Mouse (Mus musculus) limb, embryonic 14.5 days (tissue): ENCODE results near the gene Npas2. TPM values are rescaled to one million over a fixed set of nuclear protein-coding genes. Genes with fewer than 3 reads are reported as not detected.

Experiments
- ATAC-seq: fragments of 200-750 bp; cut with Nextera tagmentation; 2 replicates; pipeline ENCODE4 v1.8.0; 2017; ENCODE audit warnings: low read depth, moderate number of reproducible peaks, moderate TSS enrichment; ENCODE audit not compliant: low FRiP score
- DNase-seq: peaks from one replicate; pipeline ENCODE4 v3.0.0-alpha.2; 2015; ENCODE audit warnings: low spot score
- H3K27ac ChIP-seq: fragments of 300-500 bp; sonication (generic); replicated peaks from 2 replicates; pipeline ENCODE4 v1.5.1; 2014; ENCODE audit warnings: low read depth, mild to moderate bottlenecking, low read length, moderate library complexity, mixed read lengths
- H3K27me3 ChIP-seq: fragments of 300-500 bp; sonication (generic); 2 replicates; pipeline ENCODE4 v1.6.1; 2014; ENCODE audit warnings: low read length, mixed read lengths; ENCODE audit not compliant: control insufficient read depth, insufficient read depth
- H3K36me3 ChIP-seq: fragments of 300-500 bp; sonication (generic); 2 replicates; pipeline ENCODE4 v1.6.1; 2014; ENCODE audit warnings: mild to moderate bottlenecking, low read length, moderate library complexity, mixed read lengths; ENCODE audit not compliant: control insufficient read depth, insufficient read depth
- H3K4me1 ChIP-seq: fragments of 300-500 bp; sonication (generic); 2 replicates; pipeline ENCODE4 v1.6.1; 2014; ENCODE audit warnings: antibody characterized with exemption, low read length, mixed read lengths; ENCODE audit not compliant: control insufficient read depth, insufficient read depth
- H3K4me2 ChIP-seq: fragments of 300-500 bp; sonication (generic); replicated peaks from 2 replicates; pipeline ENCODE4 v1.6.1; 2014; ENCODE audit warnings: low read depth, mild to moderate bottlenecking, low read length, moderate library complexity; ENCODE audit not compliant: severe bottlenecking
- H3K4me3 ChIP-seq: fragments of 300-500 bp; sonication (generic); replicated peaks from 2 replicates; pipeline ENCODE4 v1.5.1; 2014; ENCODE audit warnings: low read length
- H3K9ac ChIP-seq: fragments of 300-500 bp; sonication (generic); 2 replicates; pipeline ENCODE4 v1.6.1; 2014; ENCODE audit warnings: mild to moderate bottlenecking, low read depth, low read length, moderate library complexity; ENCODE audit not compliant: severe bottlenecking
- H3K9me3 ChIP-seq: fragments of 300-500 bp; sonication (generic); 2 replicates; pipeline ENCODE4 v1.6.1; 2016; ENCODE audit warnings: low read length; ENCODE audit not compliant: control insufficient read depth
- POLR2A ChIP-seq: fragments of 200-500 bp; IDR thresholded peaks from 2 replicates; pipeline ENCODE4 v1.8.0; 2012; ENCODE audit warnings: inconsistent platforms, mild to moderate bottlenecking, moderate library complexity, borderline replicate concordance; ENCODE audit not compliant: insufficient read depth, insufficient read length; ENCODE audit errors: extremely low read depth
- WGBS: fragments of 180-500 bp; shearing (Covaris S2); extraction: QIAGEN DNeasy Blood & Tissue Kit; methylation state at CpG from one replicate; pipeline ENCODE4 v1.1.7; 2014; 5-methylcytosine and 5-hydroxymethylcytosine counted together
- polyA plus RNA-seq, 2 experiments: library from polyadenylated mRNA; depleted of rRNA in 1 of 2; stranded (reverse) in 1 of 2; unstranded in 1 of 2; fragments of >200 nt; fragmentation: Nextera tagmentation in 1 of 2; extraction: Ambion mirVana in 1 of 2; gene quantifications; 2 replicates each; pipeline versions ENCODE4 v1.2.1 to v1.2.3; 2012 to 2014

Gene Npas2
- polyA plus RNA-seq, 2 experiments, result 2.0 to 3.2 TPM

DNA sequence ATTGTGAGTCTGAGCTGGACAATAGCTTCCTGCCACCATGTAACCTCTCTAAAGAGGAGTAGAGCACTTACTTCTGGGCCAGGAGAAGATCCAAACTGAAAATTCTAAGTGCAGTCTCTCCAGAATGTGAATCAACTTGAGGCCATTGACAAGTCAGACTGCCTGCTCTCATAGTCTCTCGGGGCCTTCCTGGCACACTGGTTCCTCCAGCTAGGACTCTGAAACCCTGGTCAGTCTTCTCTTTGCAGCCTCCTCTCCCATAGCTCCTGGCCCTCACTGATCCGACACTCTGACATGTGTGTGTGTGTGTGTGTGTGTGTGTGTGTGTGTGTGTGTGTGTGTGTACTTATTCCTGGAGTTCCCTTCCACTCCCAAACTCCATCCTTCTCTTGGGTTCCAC is 114.4 kb downstream of the Npas2 start:
- no peaks in the 10 kb centered on the region for H3K36me3 ChIP-seq
- ATAC-seq (no peak), DNase-seq (no peak)
- 73% methylated on average over 2 of the region's 2 CpGs for WGBS
- H3K4me2 ChIP-seq, result no peak overlapping the region
- no peak overlapping the region for H3K9ac ChIP-seq
- no peaks in the 10 kb centered on the region for H3K9me3 ChIP-seq
- H3K27ac ChIP-seq, result no peak overlapping the region
- TF ChIP-seq POLR2A, result no peak
- H3K4me1 ChIP-seq, result peaks cover 15% of the 10 kb centered on the region
- no peaks in the 10 kb centered on the region for H3K27me3 ChIP-seq
- no peak overlapping the region for H3K4me3 ChIP-seq

DNA sequence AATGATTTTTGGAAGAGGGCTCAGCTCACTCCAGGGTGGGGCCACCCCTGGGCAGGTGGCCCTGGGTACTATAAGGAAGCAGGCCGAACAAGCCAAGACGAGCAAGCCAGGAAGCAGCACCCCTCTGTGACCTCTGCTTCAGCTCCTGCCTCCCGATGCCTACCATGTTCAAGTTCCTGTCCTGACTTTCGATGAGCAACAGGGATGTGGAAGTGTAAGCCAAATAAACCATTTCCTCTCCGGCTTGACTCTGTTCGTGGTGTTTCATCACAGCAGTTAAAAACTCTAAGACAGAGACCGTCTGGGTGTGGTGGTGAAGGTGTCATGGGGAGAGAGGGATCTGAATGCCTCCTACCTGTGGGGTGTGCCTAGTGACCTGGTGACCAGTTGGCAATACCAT is 116.0 kb downstream of the Npas2 start:
- no peaks in the 10 kb centered on the region for H3K27me3 ChIP-seq
- DNase-seq, result no peak
- no peaks in the 10 kb centered on the region for H3K9me3 ChIP-seq
- H3K4me2 ChIP-seq, result no peak overlapping the region
- H3K4me1 ChIP-seq, result peaks cover 25% of the 10 kb centered on the region
- no peaks in the 10 kb centered on the region for H3K36me3 ChIP-seq
- TF ChIP-seq POLR2A, result no peak
- WGBS, result 81% methylated on average over 7 of the region's 7 CpGs
- no peak for ATAC-seq
- no peak overlapping the region for H3K27ac ChIP-seq
- no peak overlapping the region for H3K9ac ChIP-seq
- H3K4me3 ChIP-seq, result no peak overlapping the region

DNA sequence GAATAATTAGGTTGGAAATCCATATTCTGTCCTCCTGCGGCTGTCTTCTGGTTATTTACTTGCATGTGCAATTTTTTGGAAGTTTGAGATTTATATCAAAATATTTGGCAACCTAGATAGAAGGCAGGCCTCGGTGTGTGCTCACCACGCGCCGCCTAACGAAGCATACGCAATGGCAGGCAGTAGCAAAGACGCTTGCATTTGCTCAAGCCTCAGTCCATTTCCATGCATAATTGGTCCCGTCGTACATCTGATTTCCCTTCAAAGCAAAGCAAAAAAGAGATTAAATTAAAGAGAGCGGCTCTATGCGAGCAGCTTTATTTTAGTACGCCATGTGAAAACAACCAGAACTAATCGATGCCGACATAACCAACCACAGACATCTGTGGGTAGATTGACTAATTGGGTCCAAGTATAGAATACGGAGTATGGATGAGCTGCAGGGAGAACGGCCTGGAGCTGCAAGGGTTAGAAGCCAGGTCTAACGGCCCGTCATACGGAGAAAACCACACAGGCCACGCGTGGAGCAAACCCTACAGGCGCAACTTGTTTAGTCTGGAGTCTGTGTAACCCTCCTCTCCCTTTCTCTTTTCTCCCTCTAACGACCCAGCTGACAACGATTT is 118.9 kb downstream of the Npas2 start:
- Histone ChIP-seq H3K27me3 (no peaks in the 10 kb centered on the region), H3K4me3 (no peak overlapping the region), H3K4me1 (peaks cover 23% of the 10 kb centered on the region; the same call in 1 of the 2 replicates), H3K9ac (no peak overlapping the region), H3K27ac (peak overlapping the region; percentile 11; the same call in 1 of the 2 replicates), H3K4me2 (no peak overlapping the region), H3K9me3 (no peaks in the 10 kb centered on the region), H3K36me3 (no peaks in the 10 kb centered on the region)
- TF ChIP-seq POLR2A, result no peak
- 0 out of 2 replicates have a peak, but pooled peaks have one; percentile 32 for ATAC-seq
- 35% methylated on average over 25 of the region's 25 CpGs for WGBS
- peak; percentile 39 for DNase-seq

DNA sequence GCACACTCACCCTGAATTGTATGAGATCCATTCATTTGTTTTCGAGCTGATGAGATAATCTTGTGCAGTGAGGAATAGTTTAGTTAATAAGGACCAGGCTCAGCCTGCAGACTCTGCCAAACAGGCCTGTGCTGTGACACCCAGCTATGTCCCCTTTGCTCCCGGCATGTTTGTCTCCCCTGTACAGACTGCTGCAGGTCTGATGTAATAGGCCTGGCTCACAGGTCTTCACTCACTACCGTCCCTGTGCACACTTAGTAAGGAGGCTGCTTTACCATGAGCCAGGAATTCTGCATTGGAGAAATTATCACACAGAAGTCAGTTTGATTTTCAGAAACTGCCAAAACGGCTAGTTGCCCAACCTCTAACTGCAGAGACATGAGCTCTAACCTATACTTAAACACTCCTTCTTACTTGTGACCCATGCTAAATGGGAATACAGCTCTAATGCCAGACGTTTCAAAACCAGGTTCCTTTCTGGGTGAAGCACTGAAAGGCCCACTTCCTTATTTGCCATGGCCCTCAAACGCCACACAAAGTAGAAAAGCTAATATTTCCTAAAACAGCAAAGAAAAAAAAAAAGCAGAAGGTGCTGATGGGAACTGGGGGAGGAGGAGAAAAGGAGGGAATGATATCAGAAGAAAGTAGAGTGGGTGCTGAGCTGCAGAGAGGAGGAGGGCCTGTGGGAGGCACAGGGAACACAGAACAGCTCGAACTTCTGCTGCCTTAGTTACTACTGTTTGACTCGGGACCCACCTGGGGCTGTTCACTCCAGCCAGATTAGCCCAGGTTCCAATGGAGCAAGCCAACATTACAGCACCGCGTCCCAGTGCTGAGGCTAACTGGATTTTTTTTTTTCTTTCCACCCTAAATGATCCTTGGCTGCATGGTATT is 120.1 kb downstream of the Npas2 start:
- Histone ChIP-seq H3K27ac (peak overlapping the region; percentile 46; the same call in 1 of the 2 replicates), H3K4me3 (no peak overlapping the region), H3K4me2 (no peak overlapping the region), H3K9ac (no peak overlapping the region), H3K36me3 (no peaks in the 10 kb centered on the region), H3K4me1 (peaks cover 29% of the 10 kb centered on the region), H3K27me3 (no peaks in the 10 kb centered on the region), H3K9me3 (no peaks in the 10 kb centered on the region)
- 55% methylated on average over 10 of the region's 10 CpGs for WGBS
- TF ChIP-seq POLR2A, result no peak
- DNase-seq (no peak), ATAC-seq (0 out of 2 replicates have a peak, but pooled peaks have one; percentile 48)

DNA sequence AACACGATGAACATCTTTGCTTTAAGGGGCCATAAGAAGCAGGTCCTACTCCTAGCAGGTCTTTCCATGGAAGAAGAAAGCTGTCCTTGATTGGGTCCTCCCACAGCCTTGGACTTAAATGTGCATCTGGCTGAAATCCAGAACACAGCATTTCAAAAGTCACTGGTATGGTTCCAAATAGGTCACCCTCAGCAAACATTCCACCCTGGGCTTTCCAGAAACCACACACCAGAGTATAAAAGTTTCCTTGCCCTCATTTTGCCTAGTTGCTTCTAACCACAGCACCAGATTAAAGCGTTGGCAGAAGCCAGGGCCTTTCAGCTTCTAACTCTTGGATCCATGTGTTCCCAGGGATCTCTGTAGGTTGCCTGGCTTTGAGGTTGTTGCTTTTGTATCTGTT is 124.4 kb downstream of the Npas2 start:
- Histone ChIP-seq H3K27ac (peak overlapping the region; percentile 49; the same call in 1 of the 2 replicates), H3K9me3 (no peaks in the 10 kb centered on the region), H3K36me3 (no peaks in the 10 kb centered on the region), H3K4me1 (peaks cover 30% of the 10 kb centered on the region), H3K4me3 (no peak overlapping the region), H3K4me2 (no peak overlapping the region), H3K9ac (no peak overlapping the region), H3K27me3 (no peaks in the 10 kb centered on the region)
- DNase-seq, result peak; percentile 42
- no peak for ATAC-seq
- TF ChIP-seq POLR2A, result no peak
- 59% methylated on average over 2 of the region's 2 CpGs for WGBS
